Mouse (Mus musculus): ENCODE data around the gene Alyref. TPM values are rescaled to one million over a fixed set of nuclear protein-coding genes. Genes with fewer than 3 reads are reported as not detected.

Alyref gene
- polyA plus RNA-seq, 1 experiment from 2014 or later, result 539 TPM

DNA sequence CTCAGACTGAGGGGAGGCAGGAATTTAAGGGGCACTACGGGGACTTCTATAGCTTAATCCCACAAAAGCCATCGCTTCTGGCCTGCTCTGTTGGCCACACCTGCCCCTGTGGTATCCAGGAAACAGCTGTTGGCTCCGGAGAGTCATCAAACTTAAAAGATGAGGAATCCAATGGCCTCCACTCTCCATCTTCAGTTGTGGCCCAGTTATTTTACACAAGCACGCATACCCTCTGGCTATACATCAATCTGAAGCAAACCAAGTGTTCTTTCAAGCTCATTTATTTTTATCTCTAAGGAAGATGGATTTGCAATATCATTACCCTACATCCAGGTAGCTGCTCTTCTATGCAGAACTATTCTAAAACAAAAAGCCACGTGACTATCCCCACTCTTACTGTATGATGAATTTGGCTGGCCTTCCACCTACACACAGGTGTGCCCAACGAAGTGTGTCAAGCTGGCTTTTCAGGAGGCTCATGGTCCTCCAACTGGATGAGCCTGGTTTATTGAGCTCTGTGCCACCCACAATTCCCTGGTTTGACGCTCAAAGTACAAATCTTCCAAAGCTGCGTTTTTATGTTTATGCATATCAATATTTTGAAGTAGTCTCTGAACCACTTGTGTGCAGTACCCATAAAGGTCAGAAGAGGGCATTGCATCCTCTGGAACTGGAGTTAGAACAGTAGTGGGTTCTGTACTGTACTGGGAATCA lies 15.7 kb downstream of the Alyref start:
- 71% methylated on average over 8 of the region's 8 CpGs for WGBS

DNA sequence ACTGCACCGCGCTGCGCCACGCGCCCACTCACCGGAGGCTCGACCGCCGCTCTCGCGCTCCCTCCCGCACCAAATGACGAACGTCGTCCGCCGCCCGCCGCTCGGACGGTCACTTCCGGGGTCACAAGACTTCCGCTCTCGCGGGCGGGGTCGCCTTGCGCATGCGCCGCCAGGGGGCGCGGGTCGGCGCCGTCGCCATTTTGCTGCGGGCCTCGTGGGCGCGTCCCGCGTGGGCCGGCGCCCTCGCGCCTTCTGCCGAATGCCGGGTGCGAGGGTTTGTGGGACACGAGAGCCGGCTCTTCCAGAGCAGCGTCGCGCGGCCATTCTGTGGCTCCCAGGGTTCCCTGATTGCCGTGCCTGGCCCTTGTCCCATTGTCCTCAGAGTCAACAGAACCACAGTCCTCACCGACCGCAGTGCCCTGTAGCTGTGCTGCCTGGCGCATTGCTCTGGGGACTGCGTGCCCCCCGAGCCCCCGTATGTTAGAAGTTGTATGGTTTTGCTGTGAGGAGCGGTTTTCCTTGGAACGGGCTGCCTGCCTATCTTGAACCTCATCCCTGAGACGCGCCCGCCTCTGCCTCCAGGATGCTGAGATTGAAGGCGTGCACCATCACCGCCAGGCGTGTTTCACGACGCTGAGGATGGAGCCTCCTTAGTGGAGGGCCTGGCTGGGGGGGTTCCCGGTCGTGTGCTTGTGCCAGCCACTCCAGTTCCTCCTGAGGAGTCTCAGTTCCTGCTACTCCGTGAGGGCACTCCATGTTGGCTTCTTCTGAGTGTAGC lies 16.5 kb downstream of the Alyref start, which contains the start of gene Arhgdia:
Gene Arhgdia (minus strand): TSS at position 135 of the 778 bp plus-strand sequence.
- H3K27ac ChIP-seq, result peak within 1 kb of the TSS; percentile 93
- WGBS, result 5% methylated on average over 68 of the region's 75 CpGs
- peaks cover 56% of the 10 kb centered on the region for H3K36me3 ChIP-seq
- H3K9me3 ChIP-seq (replicated peaks), result no peaks in the 10 kb centered on the region; the same call in 1 of the 2 replicates
- ATAC-seq (ENCODE audit: low FRiP score), result peak; percentile 65
- peak within 1 kb of the TSS; percentile 98 for H3K9ac ChIP-seq
- no peaks in the 10 kb centered on the region for H3K27me3 ChIP-seq
- H3K4me1 ChIP-seq, result peaks cover 28% of the 10 kb centered on the region
- H3K4me3 ChIP-seq, result peak within 1 kb of the TSS; percentile 91
- H3K4me2 ChIP-seq (replicated peaks), result peak within 1 kb of the TSS; percentile 90

More for the DNA sequence above, 15.7 kb downstream of the Alyref start:
- Histone ChIP-seq H3K4me1 (peaks cover 28% of the 10 kb centered on the region), H3K36me3 (peaks cover 57% of the 10 kb centered on the region), H3K27me3 (no peaks in the 10 kb centered on the region), H3K9ac (peak overlapping the region; percentile 98), H3K4me2 (replicated peaks) (peak overlapping the region; percentile 90), H3K9me3 (replicated peaks) (no peaks in the 10 kb centered on the region; the same call in 1 of the 2 replicates), H3K27ac (peak overlapping the region; percentile 93), H3K4me3 (peak overlapping the region; percentile 91)
- ATAC-seq (ENCODE audit: low FRiP score), result 0 out of 2 replicates have a peak, but pooled peaks have one; percentile 5

DNA sequence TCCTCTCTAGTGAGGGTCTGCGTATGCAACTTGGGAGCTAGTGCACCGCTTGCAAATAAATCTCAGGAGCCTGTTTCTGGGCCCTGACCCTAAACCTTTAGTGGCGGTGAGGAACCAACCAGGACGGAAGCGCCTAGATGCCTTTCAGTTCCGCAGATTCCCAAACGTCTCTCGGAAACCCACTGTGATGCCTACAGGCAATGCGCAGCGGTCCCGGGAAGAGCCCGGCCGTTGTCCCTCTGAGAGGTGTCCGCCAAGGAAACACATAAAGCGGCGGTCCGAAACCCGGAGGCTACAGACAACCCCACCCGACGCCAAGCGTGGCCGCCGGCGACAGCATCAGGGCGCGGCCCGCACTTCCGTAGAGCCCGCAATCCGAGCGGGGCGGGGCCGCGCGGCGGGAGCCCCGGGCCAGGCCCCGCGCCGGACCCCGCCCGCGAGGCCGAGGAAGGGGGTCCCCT lies 17.3 kb downstream of the Alyref start:
- H3K9ac ChIP-seq, result peak overlapping the region; percentile 98
- H3K27ac ChIP-seq, result peak overlapping the region; percentile 93
- under 1% methylated on average over 35 of the region's 44 CpGs for WGBS
- peaks cover 48% of the 10 kb centered on the region for H3K36me3 ChIP-seq
- H3K27me3 ChIP-seq, result no peaks in the 10 kb centered on the region
- ATAC-seq (ENCODE audit: low FRiP score), result peak; percentile 38
- no peaks in the 10 kb centered on the region; the same call in 1 of the 2 replicates for H3K9me3 ChIP-seq (replicated peaks)
- H3K4me3 ChIP-seq, result peak overlapping the region; percentile 91
- H3K4me1 ChIP-seq, result peaks cover 28% of the 10 kb centered on the region
- H3K4me2 ChIP-seq (replicated peaks), result peak overlapping the region; percentile 90

DNA sequence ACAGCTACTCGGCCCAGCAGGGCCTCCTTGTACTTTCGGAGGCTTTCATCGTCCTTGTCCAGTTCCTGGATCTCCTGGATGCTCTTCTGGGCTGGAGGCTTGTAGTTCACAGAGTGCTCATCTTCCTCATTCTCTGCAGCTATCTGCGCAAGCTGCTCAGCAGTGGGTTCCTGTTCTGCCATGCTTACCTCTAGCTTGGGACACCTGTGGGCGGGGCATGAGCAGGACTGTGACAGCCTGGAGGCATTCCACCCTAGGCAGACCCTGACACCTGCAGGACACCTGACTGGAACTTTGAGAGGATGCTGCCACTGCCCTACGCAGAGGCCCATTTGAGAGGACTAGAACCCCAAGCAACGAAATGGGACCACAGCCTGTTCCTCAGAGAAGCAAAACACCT lies 18.0 kb downstream of the Alyref start:
- WGBS, result 67% methylated on average over 7 of the region's 7 CpGs
- H3K4me2 ChIP-seq (replicated peaks), result peak overlapping the region; percentile 90
- H3K36me3 ChIP-seq, result peaks cover 41% of the 10 kb centered on the region
- peaks cover 28% of the 10 kb centered on the region for H3K4me1 ChIP-seq
- H3K27ac ChIP-seq, result peak overlapping the region; percentile 93
- peak overlapping the region; percentile 98 for H3K9ac ChIP-seq
- H3K9me3 ChIP-seq (replicated peaks), result no peaks in the 10 kb centered on the region; the same call in 1 of the 2 replicates
- no peaks in the 10 kb centered on the region for H3K27me3 ChIP-seq
- ATAC-seq (ENCODE audit: low FRiP score), result no peak
- H3K4me3 ChIP-seq, result peak overlapping the region; percentile 91

DNA sequence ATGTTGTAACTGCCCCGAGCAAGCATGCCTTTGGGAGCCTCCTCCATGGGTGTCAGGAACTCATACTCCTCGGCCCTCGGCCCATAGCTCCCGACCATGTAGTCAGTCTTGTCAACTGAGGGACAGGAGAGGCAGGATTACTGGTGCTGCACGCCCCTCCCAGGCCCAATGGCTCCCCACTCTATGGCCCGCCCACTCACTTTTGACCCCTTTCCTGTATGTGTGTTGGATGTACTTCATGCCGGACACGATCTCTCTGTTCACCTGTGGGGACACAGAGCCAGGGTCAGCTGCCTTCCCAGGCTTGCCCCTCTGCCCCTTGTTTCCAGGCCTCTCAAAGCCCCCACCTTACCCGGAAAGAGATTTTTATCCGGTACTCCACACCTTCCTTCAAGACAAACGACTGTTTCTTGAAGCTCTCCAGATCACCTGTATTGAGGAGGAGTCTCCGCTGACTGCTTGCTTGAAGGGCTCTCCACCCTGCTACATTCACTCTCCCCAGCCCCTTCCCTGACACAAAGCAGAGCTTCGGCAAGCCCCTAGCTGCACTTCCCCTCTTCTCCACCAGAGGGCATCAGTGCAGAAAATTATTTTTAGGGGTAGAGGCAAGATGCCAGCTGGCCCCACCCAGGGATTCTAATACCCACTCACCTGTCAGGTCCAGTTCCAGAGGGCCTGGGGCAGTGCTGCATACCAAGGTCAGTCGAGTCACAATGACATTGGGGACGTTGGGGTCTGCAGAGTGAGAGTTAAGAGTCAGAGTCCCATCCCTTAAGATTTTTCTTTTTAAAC lies 18.7 kb downstream of the Alyref start:
- H3K9ac ChIP-seq, result peak overlapping the region; percentile 98; the same call in 1 of the 2 replicates
- peak overlapping the region; percentile 90 for H3K4me2 ChIP-seq (replicated peaks)
- H3K36me3 ChIP-seq, result peaks cover 37% of the 10 kb centered on the region
- H3K27me3 ChIP-seq, result no peaks in the 10 kb centered on the region
- no peaks in the 10 kb centered on the region; the same call in 1 of the 2 replicates for H3K9me3 ChIP-seq (replicated peaks)
- H3K4me1 ChIP-seq, result peaks cover 29% of the 10 kb centered on the region
- H3K4me3 ChIP-seq, result peak overlapping the region; percentile 91
- WGBS, result 61% methylated on average over 15 of the region's 15 CpGs
- no peak for ATAC-seq (ENCODE audit: low FRiP score)
- H3K27ac ChIP-seq, result peak overlapping the region; percentile 93

- H3K36me3 ChIP-seq, result peaks cover 31% of the 10 kb centered on the region
- no peak overlapping the region for H3K4me3 ChIP-seq
- 81% methylated on average over 11 of the region's 11 CpGs for WGBS
- H3K9me3 ChIP-seq (replicated peaks), result no peaks in the 10 kb centered on the region
- no peaks in the 10 kb centered on the region for H3K27me3 ChIP-seq
- no peak overlapping the region for H3K27ac ChIP-seq
- H3K4me1 ChIP-seq, result peaks cover 36% of the 10 kb centered on the region
- ATAC-seq (ENCODE audit: low FRiP score), result no peak
- no peak overlapping the region for H3K4me2 ChIP-seq (replicated peaks)
- peak overlapping the region; percentile 43; the same call in 1 of the 2 replicates for H3K9ac ChIP-seq
Measured at GRCm38 (mm10) chr11:120578694-120579243, 19.4 kb downstream of the Alyref start.

GRCm38 (mm10) chr11:120578024-120578693 lies 20.0 kb downstream of the Alyref start:
- no peaks in the 10 kb centered on the region for H3K27me3 ChIP-seq
- peaks cover 27% of the 10 kb centered on the region for H3K36me3 ChIP-seq
- no peak overlapping the region for H3K4me2 ChIP-seq (replicated peaks)
- peaks cover 37% of the 10 kb centered on the region for H3K4me1 ChIP-seq
- 0 out of 2 replicates have a peak overlapping the region, but pooled peaks have one; percentile 43 for H3K9ac ChIP-seq
- ATAC-seq (ENCODE audit: low FRiP score), result no peak
- no peaks in the 10 kb centered on the region for H3K9me3 ChIP-seq (replicated peaks)
- WGBS, result 84% methylated on average over 10 of the region's 10 CpGs
- H3K4me3 ChIP-seq, result no peak overlapping the region
- no peak overlapping the region for H3K27ac ChIP-seq

GRCm38 (mm10) chr11:120577211-120578023 lies 20.7 kb downstream of the Alyref start:
- no peak overlapping the region; the same call in 1 of the 2 replicates for H3K27ac ChIP-seq
- H3K4me3 ChIP-seq, result no peak overlapping the region
- 85% methylated on average over 7 of the region's 7 CpGs for WGBS
- H3K4me2 ChIP-seq (replicated peaks), result no peak overlapping the region
- H3K9ac ChIP-seq, result no peak overlapping the region; the same call in 1 of the 2 replicates
- no peak for ATAC-seq (ENCODE audit: low FRiP score)
- no peaks in the 10 kb centered on the region for H3K9me3 ChIP-seq (replicated peaks)
- no peaks in the 10 kb centered on the region for H3K27me3 ChIP-seq
- H3K4me1 ChIP-seq, result peaks cover 37% of the 10 kb centered on the region
- H3K36me3 ChIP-seq, result peaks cover 27% of the 10 kb centered on the region

- 94% methylated on average over 3 of the region's 3 CpGs for WGBS
- H3K36me3 ChIP-seq, result peaks cover 27% of the 10 kb centered on the region
- no peak overlapping the region for H3K4me2 ChIP-seq (replicated peaks)
- no peak overlapping the region; the same call in 1 of the 2 replicates for H3K27ac ChIP-seq
- H3K4me1 ChIP-seq, result peaks cover 34% of the 10 kb centered on the region
- H3K27me3 ChIP-seq, result no peaks in the 10 kb centered on the region
- no peaks in the 10 kb centered on the region for H3K9me3 ChIP-seq (replicated peaks)
- no peak for ATAC-seq (ENCODE audit: low FRiP score)
- no peak overlapping the region for H3K4me3 ChIP-seq
- H3K9ac ChIP-seq, result no peak overlapping the region
Measured at GRCm38 (mm10) chr11:120576365-120576981, 21.7 kb downstream of the Alyref start.

DNA sequence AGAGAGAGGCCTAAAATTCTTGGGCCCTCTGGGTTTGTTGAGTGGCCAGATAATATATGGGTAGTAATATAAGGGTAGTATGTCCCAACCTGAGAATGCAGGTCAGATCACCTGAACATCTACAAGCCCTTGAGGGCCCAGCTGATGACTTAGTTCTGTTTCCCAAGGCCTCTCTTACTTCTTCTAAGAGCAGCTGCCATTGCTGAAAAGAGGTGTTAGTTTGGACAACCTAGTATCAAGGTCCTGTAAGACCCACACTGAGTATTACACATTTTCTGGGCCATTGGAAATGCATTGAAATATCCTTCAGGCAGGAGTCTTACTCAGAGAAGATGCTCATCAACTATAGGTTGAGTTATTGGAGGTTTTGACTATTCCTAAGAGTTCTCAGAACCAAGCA lies 22.2 kb downstream of the Alyref start:
- peaks cover 38% of the 10 kb centered on the region for H3K4me1 ChIP-seq
- no peak for ATAC-seq (ENCODE audit: low FRiP score)
- H3K9ac ChIP-seq, result no peak overlapping the region

More for the DNA sequence above, 22.2 kb downstream of the Alyref start:
- H3K9me3 ChIP-seq (replicated peaks), result no peaks in the 10 kb centered on the region
- no peak overlapping the region for H3K4me2 ChIP-seq (replicated peaks)
- peaks cover 32% of the 10 kb centered on the region for H3K36me3 ChIP-seq
- H3K4me3 ChIP-seq, result no peak overlapping the region
- H3K27me3 ChIP-seq, result no peaks in the 10 kb centered on the region
- no peak overlapping the region for H3K27ac ChIP-seq

Data from hindbrain, embryonic 12.5 days (tissue).